Mouse (Mus musculus) E14TG2a.4 (cell line): ENCODE measurements around the gene Mrpl4.

Source experiments
- CTCF ChIP-seq: conservative IDR thresholded peaks from 2 replicates; pipeline ENCODE4 v1.5.1; 2014; ENCODE audit warnings: low read length
- POU5F1 ChIP-seq: IDR thresholded peaks from 2 replicates; pipeline ENCODE4 v1.6.1; 2014; ENCODE audit warnings: low read length, borderline replicate concordance

GRCm38 (mm10) chr9:21016331-21017176 is 14.0 kb downstream of the Mrpl4 start:
- TF ChIP-seq CTCF (no peak), POU5F1 (no peak)
